Mouse (Mus musculus): ENCODE results near the gene Rpa1.

GRCm38 (mm10) chr11:75313834-75314233, 34.3 kb downstream of the Rpa1 start:
- TF ChIP-seq CTCF (IDR thresholded peaks at IDR 0.05; ENCODE audit: insufficient read depth, low read length) (no peak), POLR2A (IDR thresholded peaks at IDR 0.05; ENCODE audit: borderline replicate concordance, extremely low read depth, low read depth, low read length) (no peak)

Data from lung, adult 2 months (tissue).